Mouse (Mus musculus) B cell, adult 2 months (primary cell): ENCODE measurements around the gene Smco4.

Experiments used
- DNase-seq, 2 experiments: peaks; one replicate each; pipeline ENCODE4 v3.0.0; 2022

The Smco4 gene

GRCm38 (mm10) chr9:15509363-15509762 is 16.1 kb downstream of the Smco4 start:
- DNase-seq: no peak

DNA sequence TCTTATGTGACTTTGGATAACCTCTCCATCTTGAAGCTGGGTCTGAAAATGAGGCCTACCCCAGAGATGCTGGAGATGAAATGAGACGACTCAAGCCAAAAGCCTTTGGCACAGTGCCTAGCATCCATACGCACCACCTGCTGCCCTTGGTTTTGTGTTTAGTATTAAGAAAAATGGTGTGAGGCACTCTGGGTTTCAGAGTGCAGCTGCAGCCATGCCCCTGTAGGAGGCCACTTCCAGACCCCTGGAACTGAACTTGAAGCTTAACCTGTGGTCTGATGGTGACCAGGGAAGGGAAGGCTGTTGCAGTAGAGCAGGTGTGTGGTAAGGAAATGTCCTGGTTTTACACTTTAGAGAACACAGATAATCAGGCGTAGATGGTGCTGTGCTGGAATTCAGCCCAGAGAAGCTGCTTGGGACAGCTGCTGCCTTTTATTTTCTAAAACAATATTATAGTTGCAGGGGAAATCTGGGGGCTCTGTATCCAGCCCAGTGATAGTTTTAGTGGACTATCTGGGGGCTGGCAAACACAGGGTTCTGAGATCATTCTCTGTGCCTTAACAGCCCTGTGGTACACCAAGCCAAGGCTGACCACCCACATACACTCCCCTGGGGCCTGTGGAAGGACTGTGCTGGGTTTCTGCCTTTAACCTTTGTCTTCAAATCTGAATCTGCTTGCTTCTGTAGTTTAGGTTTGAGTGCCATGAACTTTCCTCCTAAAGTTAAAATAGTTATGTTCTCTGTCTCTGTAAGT is 17.5 kb downstream of the Smco4 start:
- DNase-seq: no peak

DNA sequence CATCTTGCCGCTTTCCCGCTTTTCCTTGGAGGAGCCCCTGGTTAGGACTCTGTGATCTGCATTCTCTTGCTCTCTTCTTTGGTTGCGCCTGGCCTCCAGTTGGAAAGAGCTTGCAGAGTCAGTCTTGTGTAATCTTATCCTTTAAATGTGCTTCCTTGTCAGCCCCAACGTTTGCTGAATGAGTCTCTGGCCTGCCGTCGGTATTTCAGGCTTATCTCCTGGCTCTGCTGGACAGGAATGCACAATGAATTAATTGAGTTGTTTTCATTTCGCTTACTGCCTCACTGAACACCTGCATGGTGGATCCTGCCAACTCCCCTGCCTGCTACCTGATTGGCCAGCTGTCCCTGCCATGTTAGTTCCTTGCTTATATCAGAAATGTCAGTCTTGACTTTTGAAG is 19.7 kb downstream of the Smco4 start:
- DNase-seq: no peak

DNA sequence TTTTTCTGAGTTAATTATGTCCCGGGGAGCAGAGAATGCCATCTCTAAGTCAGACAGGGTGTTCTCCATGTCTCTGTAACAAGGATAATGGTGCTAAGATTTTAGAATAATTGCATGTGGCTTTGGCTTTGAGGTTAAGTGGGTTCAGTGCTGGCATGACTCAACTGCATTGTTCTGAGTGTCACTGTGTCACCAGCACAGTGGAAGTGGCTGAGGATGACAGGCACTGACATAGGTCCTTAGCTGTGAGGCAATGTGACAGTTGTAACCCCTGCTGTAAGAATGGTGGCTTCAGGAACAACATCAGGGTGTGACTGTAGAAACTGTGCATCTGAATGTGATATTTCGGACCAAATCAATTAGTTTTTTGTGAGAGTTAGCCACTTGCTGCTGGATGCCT is 22.8 kb downstream of the Smco4 start:
- no peak for DNase-seq

DNA sequence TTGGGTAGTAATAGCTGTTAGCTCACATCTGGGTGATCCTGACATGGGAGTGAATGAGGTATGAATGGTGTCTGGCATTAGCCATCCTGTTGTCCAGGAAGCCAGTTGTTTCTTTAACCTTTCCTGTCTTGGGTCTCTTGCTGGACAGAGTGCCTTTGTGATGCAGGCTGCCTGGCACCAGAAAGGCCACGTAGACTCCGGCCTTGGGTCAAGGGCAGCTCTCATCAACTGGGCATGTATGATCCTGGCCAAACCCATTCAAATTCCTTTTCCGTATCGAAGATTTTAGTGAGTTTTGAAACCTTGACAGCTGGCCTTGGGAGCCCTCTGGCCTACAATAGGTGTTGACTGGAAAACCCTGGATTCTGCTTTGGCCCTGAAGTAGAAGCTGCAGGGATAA is 24.7 kb downstream of the Smco4 start:
- DNase-seq: no peak

GRCm38 (mm10) chr9:15522348-15522747 is 29.1 kb downstream of the Smco4 start:
- no peak for DNase-seq

GRCm38 (mm10) chr9:15522887-15523286 is 29.7 kb downstream of the Smco4 start:
- DNase-seq: no peak

DNA sequence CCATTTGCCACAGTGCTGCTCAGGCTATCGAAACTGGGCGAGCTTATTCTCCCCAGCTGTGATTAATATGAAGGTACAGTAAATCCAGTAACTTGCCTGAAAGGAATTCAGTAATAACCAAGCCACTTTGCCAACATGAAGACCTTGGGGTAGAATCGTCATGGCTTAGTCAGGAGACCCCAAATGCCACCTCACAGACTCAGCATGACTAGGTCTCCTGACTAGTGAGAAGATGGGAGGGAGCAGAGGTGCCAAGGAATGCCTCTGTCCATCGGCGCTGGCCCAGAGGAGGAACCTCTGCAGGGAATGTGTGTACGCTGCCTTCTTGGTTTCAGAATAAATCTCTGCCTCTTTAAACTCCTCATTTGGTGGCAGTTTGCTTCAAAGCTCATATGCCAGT is 30.4 kb downstream of the Smco4 start:
- no peak for DNase-seq

DNA sequence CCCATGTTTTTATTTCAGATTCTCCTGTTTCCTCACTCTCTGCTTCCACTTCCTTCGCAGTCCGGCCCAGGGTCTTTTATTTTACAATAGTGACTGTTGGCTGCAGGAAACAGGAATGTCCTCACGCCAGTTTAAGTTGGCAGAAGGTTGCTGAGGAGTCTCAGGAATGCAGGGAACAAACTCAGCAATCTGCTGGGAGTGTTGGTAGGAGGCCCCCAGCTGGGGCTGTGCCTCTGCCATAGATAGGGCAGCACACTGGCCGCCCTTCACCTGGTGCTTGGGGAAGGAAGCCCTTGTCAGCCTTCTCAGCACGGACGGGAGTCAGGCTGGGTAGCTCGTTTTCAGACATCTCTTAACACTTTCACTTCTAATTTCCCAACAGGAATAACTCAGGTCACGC is 32.0 kb downstream of the Smco4 start:
- DNase-seq: no peak

DNA sequence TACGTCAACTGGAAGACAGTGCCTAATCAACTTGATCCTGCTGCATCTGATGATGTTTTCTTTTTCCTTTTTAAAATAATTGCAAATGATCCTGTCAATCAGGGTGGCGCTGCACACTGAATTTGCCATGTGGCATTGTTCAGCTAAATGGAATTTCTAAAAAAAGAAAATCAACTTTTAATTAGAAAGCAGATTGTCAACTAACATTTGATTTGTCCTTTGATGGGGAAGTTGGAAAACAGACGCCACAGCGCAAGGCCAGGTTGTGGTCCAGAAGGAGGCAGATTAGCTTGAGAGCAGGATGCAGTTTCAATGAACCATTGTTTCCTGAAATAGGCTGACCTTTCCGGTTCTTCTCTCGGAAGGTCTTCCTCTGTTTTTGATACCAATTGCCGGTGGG is 33.3 kb downstream of the Smco4 start:
- no peak for DNase-seq

GRCm38 (mm10) chr9:15527846-15528245 is 34.6 kb downstream of the Smco4 start:
- no peak for DNase-seq

GRCm38 (mm10) chr9:15528368-15528767 is 35.1 kb downstream of the Smco4 start:
- no peak for DNase-seq

GRCm38 (mm10) chr9:15529275-15529964 is 36.2 kb downstream of the Smco4 start:
- no peak for DNase-seq

DNA sequence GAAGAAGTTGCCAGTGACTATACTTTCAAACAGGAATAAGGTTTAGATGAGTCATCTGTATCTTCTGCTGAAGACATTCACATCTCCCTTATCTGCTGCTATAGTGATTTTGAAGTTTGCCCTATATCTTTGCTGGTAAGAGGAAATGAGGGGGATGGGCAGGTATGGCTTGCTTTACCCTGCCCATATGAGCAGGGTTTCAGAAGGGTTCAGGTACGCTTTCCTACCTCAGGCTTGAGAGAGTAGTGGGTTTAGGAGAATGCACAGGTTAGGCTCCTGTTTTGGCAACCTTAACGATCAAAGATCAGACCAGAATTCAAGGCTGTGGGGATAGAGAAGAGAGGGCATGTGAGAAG is 36.7 kb downstream of the Smco4 start:
- DNase-seq: no peak

DNA sequence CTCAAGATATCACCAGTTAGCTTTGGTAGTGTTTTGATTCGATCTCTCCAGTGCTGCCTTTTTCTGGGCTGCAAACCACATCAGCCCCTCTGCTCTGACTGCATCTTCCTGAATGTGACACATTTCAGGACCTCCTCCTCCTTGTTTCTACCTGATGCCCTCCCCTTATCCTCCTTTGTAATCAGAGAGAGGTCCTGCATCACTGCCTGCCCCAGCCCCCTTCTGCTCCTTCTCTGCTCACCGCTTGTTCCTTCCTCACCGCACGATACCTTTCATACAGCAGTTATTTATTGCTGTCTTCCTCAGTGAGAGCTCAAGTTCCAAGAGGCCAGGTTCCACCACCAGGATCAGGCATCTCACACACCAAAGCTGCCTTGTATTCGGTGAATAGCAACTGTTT is 38.0 kb downstream of the Smco4 start:
- DNase-seq: no peak

- peak; percentile 28 to 47 for DNase-seq
These were observed 40.3 kb downstream of the Smco4 start for GRCm38 (mm10) chr9:15533336-15534070.

DNA sequence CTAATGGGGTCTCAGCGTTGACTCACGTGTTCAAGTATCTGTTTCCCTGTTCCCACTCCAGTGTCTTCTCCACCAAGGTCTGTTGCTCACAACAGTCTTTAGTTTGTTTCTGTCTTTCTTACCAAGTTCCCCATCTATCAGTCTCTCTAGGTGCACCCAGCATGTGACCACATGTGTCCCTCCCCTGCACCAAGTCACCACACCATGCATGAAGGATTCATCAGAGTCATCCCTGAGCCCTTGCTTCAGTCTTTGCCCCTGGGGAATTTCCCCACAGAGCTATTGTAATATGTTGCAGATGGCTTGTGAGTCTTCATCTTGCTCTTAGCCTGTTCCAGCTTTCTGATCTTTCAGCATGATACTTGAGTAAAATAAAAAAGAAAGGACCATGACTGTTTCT is 40.9 kb downstream of the Smco4 start:
- DNase-seq: peak; percentile 57 to 68

DNA sequence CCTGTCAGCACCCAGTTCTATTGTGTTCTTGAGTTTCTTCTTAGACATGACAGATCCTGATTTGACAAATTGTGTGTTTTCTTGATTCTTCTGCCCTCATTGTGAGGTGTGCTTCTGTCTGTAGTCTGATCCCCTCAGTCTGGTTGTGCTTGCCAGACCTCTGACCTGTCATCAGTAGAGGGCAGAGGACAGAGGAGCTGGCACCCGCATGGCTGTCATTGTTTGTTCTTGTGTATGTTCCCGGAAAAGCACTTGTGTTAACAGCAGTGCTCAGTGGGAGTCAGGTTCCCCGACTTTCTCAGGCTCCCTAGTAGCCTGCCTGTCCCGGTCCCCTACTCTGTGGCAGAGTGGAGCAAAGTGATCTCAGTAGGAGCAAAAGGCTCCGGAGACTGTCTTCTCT is 42.2 kb downstream of the Smco4 start:
- DNase-seq: no peak

DNA sequence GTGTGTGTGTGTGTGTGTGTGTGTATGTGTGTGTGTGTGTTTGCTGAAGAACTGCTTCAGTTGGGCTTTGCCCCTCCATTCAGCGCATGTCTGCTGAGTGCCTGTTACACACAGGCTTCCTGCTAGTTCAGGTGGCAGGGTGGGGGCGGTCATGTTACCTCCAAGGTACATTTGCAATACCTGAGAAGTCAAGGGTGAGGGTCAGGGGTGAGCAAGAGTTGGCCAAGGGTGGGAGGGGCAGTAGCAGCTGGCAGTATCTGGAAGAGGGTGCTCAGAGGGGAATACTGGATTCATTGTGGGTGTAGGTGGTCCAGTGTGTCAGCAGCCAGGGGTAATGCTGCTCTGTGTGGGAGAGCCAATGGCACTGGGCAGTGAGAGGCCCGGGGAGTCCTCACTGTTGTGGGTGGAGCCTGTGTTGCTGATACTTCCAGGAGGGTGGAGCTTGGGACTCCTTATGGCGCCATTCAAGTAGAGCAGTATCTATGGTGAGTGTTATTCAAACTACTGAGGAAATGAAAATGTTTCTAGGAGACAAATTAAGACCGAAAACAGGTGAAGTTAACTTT is 43.7 kb downstream of the Smco4 start:
- DNase-seq: no peak

GRCm38 (mm10) chr9:15537455-15538048 is 44.3 kb downstream of the Smco4 start:
- DNase-seq: no peak

DNA sequence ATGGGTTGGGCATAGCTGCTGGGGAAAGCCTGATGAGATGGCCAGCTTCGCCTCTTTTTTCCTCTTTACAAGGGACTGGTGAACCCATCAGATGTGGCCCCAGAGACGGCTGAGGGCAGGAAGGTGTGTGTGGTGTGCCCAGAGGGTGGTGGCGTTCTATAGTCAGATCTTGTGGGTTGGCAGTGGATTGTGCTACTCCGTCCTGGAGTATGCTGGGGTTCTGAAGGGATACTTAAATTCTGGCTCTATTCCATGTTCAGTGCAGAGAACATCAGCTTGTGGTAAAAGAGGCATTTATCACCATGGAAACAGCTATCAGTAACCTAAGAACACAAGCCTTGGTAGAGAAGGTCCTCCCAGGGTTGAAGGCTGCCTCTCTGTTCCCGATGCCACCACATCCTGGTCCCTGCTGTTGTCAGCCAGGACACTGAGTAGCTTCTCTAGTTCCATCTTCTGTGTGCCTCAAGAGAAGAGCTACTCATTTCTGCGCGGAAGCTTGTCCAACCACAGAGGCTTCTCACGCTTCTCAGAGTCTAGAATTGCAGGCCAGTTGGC is 45.8 kb downstream of the Smco4 start:
- DNase-seq: no peak

DNA sequence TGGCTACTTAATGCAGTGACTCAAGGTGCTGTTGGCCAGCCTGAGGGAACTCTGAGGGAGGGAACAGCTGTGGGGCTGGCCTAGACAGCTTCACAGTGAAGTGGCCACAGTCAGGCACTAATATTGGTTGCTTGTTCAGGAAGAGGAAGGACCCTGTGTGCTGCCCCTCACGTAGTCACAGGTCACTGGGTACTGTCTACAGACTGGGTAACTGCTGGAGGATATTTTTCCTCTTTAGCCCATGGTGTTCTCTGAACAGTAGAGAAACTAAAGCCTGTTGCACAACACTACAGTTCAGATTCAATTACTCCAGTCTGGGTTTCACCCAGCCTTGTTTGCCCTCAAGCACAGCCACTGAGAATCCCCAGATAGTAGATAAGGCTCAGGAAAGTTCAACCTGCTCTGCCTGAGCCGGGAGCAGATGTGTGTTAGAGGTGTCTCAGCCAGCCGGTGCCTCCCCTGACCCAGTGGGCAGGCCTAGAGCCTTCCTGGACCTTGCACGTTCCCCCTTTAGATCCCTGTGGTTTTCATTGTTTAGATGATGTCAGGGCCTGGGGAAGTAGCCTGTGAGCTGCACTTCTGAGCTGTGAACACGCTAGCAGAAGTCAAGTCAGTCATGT is 48.6 kb downstream of the Smco4 start:
- no peak for DNase-seq
